Mouse (Mus musculus): ENCODE measurements around the gene Guca1b. TPM values are rescaled to one million over a fixed set of nuclear protein-coding genes. Genes with fewer than 3 reads are reported as not detected.
"Not testable (repeated sequence)": the region's sequence is repeated elsewhere in the genome, so short reads cannot be mapped to it uniquely, and the experiment has no call there.

The Guca1b gene
- total RNA-seq, 2 experiments from 2014 or later: 0.60 to 2.4 TPM

DNA sequence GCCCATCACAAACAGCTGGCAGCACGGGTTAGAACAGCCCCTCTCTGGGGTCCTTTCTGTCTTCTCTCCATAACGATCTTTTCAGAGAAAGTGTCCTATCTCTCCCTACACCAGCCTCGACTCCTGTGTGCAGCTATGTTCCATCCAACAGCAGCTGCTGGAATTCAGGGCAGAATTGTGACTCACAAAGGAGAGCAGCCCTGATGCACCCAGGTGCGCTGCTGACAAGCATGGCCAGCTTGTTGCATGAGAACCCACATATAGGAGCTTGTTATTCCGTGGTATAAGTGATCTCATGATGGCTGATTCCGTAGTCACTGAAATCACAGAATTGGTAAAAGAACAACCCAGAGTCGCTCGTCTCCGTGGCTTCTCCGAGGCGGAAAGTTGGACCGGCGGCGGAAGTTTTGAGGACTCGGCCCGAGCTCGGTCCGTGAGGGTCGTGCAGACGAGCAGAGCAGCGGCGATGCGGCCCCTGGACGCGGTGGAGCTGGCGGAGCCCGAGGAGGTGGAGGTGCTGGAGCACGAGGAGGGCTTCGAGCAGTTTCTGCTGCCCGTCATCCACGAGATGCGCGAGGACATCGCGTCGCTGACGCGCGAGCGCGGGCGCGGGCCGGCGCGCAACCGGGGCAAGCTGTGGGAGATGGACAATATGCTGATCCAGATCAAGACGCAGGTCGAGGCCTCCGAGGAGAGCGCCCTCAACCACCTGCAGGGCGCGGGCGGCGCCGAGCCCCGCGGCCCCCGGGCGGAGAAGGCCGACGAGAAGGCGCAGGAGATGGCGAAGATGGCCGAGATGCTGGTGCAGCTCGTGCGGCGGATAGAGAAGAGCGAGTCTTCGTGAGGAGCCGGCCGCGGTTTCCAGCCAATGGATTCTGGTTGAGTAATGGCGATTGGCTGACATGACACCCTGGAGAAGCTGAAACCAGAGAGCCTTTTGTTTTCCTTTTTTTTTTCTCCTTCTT lies 25.0 kb downstream of the Guca1b start:
- DNase-seq: not testable (repeated sequence)

DNA sequence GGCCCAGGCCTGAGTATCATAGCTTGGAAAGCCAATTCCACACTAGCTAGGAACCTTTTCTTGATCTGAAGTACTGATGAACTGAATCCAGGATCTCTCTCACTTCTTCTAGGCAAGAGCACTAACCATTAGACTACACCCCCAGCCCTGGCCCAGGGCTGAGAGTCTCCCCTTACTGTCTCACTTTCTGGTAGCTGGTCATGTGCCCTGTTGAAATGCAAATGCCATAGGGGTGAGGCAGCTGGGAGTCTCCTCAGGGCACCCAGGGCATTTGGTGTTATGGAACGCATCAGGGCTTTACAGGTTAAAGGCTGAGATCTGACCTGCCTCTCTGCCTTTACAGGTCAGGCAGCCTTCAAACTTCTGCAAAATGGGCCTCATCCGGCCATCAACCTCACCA lies 35.0 kb downstream of the Guca1b start:
- no peak for DNase-seq

DNA sequence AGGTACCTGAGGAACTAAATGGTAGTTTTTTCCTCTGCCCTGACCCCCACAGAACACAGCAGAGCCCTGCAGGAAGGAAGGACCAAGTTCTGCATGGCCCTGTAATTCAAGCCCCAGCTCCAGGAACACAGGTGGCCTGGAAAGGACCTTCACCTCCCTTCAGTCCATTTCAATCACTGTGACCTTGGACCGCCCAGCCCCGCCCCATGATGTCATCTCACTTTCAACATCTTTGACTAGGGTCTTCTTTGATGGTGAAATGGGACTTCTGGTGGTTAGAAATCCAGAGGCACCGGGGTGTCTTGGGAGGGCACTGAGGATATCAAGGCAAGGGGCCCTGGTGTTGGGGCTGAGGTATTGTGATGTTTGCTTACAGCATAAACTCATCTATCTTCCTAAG lies 36.4 kb downstream of the Guca1b start:
- DNase-seq: peak in 1 of 2 experiments; percentile 33

DNA sequence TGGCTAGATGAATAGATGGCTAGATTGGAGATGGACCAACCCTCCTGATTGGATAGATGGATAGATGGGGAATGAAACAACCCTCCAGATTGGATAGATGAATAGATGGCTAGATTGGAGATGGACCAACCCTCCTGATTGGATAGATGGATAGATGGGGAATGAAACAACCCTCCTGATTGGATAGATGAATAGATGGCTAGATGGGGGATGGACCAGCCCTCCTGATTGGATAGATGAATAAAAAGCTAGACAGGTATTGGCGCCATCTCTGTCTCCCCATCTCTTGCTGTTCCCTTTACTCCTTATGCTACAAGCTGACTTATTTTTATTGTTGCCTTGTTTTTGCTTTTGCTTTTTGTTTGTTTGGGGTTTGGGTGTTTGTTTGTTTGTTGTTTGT lies 37.4 kb downstream of the Guca1b start:
- DNase-seq: not testable (repeated sequence)

DNA sequence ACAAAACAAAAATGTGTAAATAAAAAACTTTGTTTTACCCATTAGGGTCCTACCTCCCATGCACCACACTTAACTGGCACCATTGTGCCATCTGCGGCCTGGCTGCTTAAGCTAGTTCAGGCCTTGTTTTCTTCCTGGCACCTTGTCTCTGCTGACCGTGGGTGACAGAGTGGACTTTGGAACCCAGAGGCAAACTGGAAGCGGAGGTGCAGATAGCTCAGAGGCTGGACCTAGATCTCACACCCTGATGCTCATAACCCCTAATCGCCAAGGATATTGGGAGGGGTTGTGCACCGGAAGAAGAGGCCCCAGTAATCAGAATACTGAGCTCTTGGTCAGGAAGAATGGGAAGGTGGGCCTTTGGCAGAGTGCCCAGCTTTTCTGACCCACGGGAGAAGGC lies 39.0 kb downstream of the Guca1b start:
- DNase-seq: no peak

DNA sequence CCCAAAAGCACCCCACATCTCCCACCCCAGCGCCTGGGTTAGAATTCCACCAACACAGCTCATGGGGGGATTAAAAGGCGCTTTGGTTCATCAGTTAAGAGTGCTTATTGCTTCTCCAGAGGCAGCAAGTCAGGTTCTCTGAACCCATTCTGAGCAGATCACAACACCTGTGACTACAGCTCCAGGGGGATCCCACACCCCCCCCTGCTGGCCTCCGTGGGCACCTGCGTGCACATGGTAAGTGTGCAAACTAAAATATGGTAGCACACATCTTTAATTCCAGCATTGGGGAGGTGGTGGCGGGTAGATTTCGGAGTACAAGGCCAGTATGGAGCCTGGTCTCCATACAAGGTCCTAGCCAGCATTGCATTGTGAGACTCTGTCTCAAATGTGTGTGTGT lies 42.1 kb downstream of the Guca1b start:
- DNase-seq: no peak

DNA sequence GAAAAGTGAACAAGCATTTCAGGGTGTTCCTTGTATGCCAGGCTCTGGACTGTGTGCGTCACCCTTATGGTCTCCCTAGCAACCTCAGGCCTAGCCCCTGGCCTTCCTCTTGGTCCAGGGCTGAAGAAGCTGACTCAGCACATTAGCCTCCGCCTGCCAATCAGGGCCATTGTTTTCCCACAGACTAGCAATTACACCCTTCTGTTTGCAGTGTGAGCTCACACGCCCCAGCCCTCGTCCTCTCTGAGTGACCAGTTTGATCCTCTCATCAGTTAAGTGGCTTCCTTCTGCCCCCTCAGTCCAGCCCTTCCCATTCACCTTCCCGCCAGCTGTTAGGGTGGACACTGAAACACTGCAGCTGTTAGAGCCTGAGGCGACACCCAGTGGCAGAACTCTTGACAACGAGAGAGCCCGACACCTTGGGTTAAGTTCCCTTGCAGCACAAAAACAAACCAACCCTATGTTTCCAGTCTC lies 43.7 kb downstream of the Guca1b start:
- peak; percentile 46 to 63 for DNase-seq

DNA sequence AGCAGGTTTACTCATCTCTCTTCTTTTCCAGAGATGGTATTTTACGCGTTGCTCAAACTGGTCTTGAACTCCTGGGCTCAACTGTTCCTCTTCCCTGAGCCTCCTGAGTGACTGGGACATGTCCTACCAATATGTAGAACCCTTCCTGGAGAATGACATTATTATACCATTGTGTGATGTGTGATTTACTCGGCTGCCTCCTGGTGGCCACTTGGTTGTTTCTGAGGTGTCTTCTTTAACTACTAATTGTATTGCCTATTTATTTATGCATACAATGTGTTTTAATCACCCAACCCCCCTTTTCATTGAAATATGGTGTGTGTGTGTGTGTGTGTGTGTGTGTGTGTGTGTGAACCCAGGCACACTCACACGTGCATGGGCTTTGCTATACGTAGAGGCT lies 45.6 kb downstream of the Guca1b start:
- no peak for DNase-seq

DNA sequence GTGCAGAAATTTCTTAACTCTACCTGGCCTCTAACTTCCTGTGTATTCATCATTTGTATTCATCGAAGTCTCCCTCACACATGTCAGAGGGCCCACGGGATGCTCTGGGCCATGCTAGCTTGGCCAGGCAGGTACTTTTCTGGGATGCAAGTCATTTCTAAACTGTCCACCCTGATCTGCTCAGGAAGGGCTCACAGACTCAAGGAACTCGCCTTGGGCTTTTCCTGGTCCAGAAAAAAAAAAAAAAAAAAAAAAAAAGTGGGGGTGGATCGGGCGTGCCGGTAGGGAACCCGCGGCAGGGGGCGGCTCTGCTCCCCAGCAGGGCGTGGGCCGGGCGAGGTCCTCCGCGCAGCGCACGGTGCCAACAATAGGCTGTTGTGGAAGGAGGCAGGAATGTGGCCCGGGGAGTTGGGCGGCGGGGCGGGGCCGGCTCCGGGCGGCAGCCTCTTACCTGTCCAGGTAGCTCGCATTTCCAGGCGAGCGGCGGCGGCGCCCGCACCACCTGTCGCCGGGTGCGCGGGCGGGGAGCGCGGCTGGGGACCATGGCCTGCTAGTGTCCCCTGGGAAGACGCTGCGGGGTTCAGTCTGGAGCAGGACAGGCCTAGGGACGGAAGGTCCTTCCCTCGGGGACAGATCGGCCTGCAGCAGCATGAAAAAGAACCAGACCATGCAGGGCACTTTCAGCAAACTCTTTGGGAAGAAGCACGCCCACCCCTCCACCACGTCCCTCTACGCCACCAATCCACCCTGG lies 51.1 kb downstream of the Guca1b start, which contains the start of gene AI661453:
AI661453 (plus strand) TSS at position 460 of the 751 bp plus-strand sequence.
- DNase-seq: peak; percentile 11 to 30

DNA sequence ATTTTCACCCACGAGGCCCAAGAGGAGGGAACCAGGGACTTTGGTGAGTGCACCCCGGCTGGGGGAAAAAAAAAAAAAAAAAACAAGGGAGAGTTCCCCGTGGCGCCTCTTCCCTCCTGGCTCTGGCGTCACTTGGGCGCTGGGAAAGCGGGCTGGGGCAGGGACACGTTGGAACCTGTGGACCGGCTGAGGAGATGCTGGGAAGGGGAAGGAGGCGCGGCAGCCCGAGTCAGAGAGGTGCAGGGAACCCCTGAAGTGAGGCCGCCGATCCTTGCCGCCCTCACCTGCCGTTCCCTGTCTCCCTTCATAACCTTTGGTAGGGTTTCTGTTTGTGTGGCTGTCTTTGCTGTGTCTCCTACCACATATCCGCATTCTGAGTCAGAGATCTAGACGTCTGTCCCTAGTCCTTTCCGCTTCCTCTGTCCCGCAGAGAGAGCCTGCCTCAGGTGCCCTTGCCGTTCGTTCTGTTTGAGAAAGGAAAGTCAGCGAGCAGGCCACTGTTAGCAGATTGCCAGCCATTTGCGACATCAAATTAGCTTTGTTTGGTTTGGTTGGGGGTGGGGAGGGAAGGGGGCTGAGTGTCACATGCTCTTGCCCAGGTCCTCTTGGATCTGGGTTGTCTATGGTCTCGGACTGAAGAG lies 51.8 kb downstream of the Guca1b start, which contains the start of gene 1700001C19Rik:
1700001C19Rik (minus strand) TSS at position 470 of the 641 bp plus-strand sequence.
- DNase-seq: peak in 1 of 2 experiments; percentile 23

DNA sequence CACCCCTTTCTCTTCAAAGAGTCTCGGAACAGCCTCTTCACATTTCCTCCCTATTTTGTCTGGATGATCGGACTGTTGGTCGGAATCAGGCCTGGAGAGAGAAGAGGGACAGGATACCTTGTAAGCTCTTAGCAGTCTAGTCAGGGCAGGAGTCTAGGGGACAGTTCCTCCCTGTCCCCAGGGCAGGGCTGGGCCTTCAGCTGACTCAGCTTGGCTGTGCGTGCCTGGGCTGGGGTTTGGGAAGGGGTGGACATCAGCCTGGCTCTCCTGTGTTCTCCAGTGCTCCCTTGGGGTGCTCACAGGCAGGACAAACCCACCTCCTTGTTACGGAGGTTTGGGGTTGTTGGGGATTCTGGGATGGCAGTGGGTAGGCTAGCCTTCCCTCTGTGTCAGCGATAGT lies 53.4 kb downstream of the Guca1b start:
- DNase-seq: no peak

DNA sequence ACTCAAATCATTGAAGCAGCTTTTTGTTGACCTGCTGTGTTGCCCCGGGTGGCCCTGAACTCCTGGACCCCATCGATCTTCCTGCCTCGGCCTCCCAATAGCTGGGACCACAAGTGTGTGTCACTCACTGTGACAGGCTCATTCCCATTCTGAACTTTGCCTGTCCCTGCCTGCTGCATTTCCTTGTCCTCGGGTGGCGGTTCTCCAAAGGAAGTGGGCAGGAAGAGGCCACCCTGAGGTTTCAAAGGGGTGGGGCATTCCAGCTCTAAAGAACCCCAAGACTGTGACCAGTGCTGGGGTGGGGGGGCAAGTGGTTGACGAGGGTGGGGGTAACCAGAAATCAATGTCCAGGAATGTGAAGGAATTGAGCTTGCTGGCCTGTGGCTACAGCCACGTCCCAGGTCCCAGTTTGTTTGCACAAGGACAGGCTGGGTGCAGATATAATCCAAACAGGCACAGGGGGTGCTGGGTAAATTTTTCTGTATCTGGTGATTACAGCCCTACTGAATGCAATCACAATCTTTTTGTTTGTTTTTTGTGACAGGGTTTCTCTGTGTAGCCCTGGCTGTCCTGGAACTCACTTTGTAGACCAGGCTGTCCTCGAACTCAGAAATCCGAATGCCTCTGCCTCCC lies 54.3 kb downstream of the Guca1b start:
- peak in 1 of 2 experiments; percentile 16 for DNase-seq

DNA sequence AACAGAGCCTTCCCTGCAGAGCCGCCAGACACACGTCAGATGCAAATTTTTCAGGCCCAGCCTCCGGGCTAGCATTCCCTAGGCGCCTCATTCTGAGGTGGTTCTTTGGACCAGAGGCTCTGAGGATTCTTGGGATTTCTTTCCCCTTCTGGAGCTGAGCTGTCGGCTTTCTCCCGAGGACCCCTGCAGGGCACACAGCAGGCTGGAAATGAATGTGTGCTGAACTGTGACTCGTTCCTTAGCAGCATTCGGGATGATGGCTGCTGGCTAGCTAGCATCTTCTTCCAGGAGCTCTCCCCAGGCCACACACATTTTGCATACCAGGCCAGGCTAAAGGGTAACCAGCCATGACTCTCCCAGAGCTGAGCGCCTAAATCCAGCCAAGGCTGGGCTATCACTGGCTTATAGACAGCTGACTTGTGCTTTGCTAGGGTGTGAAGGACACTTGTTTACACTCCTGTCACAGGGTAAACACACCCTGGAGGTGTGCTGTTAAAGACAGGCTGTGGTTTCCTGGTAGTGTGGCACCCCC lies 55.2 kb downstream of the Guca1b start:
- DNase-seq: no peak

DNA sequence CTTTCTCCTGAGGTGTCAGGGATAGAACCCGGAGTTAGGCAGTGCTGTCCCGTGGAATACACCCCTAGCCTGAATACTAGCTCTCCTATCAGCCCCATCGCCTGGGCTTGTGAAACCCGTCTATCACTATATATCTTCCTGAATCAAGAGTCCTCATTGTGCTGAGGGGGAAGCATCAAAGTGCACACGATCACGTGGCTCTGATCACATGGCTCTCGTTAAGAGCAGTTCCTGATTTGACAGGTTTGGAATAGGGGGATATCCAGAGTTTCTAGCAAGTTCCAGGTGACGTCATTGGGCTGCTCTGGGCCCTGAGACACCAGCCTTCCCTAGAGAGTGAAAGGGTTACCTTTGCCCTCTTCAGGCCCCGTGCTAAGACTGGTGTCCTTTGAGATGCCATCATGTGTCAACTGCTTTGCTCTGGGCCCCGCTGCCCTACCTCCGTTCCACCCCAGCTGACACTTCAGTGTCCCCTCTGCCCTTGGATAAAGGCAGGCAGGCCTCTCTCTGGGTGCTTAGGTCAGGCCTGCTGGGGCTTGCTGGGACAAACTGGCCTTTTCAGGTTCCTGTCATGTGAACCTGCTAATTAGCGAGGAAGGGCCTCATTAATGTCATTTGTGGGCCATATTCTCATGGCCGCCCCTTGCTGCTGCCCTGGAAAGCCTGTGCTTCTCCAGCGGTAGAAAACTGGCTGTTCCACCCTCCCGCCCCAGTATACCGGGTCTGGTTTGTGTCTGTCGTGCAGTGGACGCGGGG lies 56.3 kb downstream of the Guca1b start:
- no peak for DNase-seq

DNA sequence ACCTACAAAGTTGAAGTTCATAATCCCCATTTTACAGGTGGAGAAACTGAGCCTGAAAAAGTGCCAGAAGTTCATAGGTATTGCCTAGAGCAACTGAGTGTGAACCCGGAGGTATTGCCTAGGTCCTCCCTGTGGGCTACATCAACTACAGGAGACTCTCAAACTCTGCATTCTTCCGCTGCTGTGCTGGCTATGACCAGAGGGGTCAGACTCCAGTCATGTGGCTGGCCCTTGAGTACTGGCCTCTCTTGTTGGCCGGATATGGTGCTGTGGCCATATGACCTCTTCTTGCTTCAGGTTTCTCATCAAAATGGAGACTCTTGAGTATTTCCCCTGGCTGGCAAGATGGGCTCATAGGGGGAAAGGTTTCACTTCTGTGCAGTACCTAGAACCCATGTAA lies 57.1 kb downstream of the Guca1b start:
- no peak for DNase-seq

Other genes with a start within 250 kb of the Guca1b start
- gene Mrps10, start 16.5 kb upstream of the Guca1b start, total RNA-seq (2021): 10 to 100 TPM; 37.5 to 52.8 TPM
- 1 to 10 TPM; 1.2 to 1.7 TPM for gene Guca1a, start 15.2 kb downstream of the Guca1b start, total RNA-seq (2021)
- gene AI661453, start 51.2 kb downstream of the Guca1b start, total RNA-seq (2021): under 1 TPM; 0.23 to 0.60 TPM
- gene 1700001C19Rik, start 52.0 kb downstream of the Guca1b start, total RNA-seq (2021): not detected
- gene Taf8, start 116.9 kb downstream of the Guca1b start, total RNA-seq (2021): 10 to 100 TPM; 18.5 to 21.2 TPM
- 100 to 1,000 TPM; 408 to 430 TPM for gene Ccnd3, start 119.7 kb downstream of the Guca1b start, total RNA-seq (2021)
- 10 to 100 TPM; 18.7 to 24.8 TPM for gene Bysl, start 226.1 kb downstream of the Guca1b start, total RNA-seq (2021)
- gene Med20, start 226.2 kb downstream of the Guca1b start, total RNA-seq (2021): 10 to 100 TPM; 39.5 to 40.0 TPM
- 1 to 10 TPM; 3.4 to 3.7 TPM for gene Gm20517, start 226.2 kb downstream of the Guca1b start, total RNA-seq (2021)
- 1 to 10 TPM; 4.1 to 5.6 TPM for gene Usp49, start 245.3 kb downstream of the Guca1b start, total RNA-seq (2021)

Data from adrenal gland, postnatal 36 days (tissue).